Mouse (Mus musculus) layer of hippocampus, adult 9-11 months (tissue): ENCODE results near the gene Btbd2.
"Not testable (repeated sequence)": the region's sequence is repeated elsewhere in the genome, so short reads cannot be mapped to it uniquely, and the experiment has no call there.

Source experiments
- DNase-seq: peaks from one replicate; pipeline ENCODE4 v3.0.0; 2022

The Btbd2 gene

GRCm38 (mm10) chr10:80668614-80669013 is 11.7 kb upstream of the Btbd2 start:
- no peak for DNase-seq

- DNase-seq, result no peak
Measured at GRCm38 (mm10) chr10:80666837-80667412, 10.1 kb upstream of the Btbd2 start.

GRCm38 (mm10) chr10:80665981-80666733 is 9.3 kb upstream of the Btbd2 start:
- no peak for DNase-seq

GRCm38 (mm10) chr10:80665459-80665858 is 8.6 kb upstream of the Btbd2 start:
- no peak for DNase-seq

- DNase-seq, result no peak
Measured at GRCm38 (mm10) chr10:80665016-80665380, 8.1 kb upstream of the Btbd2 start.

GRCm38 (mm10) chr10:80664197-80665015 is 7.5 kb upstream of the Btbd2 start:
- DNase-seq, result no peak

- DNase-seq, result no peak
Measured at GRCm38 (mm10) chr10:80663485-80664196, 6.8 kb upstream of the Btbd2 start.

GRCm38 (mm10) chr10:80661149-80661548 is 4.3 kb upstream of the Btbd2 start:
- DNase-seq, result no peak

GRCm38 (mm10) chr10:80659213-80659612 is 2.3 kb upstream of the Btbd2 start:
- peak; percentile 58 for DNase-seq

- DNase-seq, result no peak
Measured at GRCm38 (mm10) chr10:80658841-80659202, 2.0 kb upstream of the Btbd2 start.

GRCm38 (mm10) chr10:80658194-80658840 is 1.4 kb upstream of the Btbd2 start:
- DNase-seq, result no peak

- peak; percentile 97 for DNase-seq
Measured at GRCm38 (mm10) chr10:80656130-80656862, 575 bp downstream of the Btbd2 start.

- DNase-seq, result no peak
Measured at GRCm38 (mm10) chr10:80655406-80656129, 1.3 kb downstream of the Btbd2 start.

GRCm38 (mm10) chr10:80654866-80655265 is 2.0 kb downstream of the Btbd2 start:
- no peak for DNase-seq

- DNase-seq, result no peak
Measured at GRCm38 (mm10) chr10:80653156-80653720, 3.6 kb downstream of the Btbd2 start.

- DNase-seq, result no peak
Measured at GRCm38 (mm10) chr10:80650392-80650791, 6.5 kb downstream of the Btbd2 start.

GRCm38 (mm10) chr10:80649910-80650309 is 7.0 kb downstream of the Btbd2 start:
- DNase-seq, result not testable (repeated sequence)

- DNase-seq, result no peak
Measured at GRCm38 (mm10) chr10:80646936-80647335, 9.9 kb downstream of the Btbd2 start.

- no peak for DNase-seq
Measured at GRCm38 (mm10) chr10:80635345-80635744, 21.5 kb downstream of the Btbd2 start.

GRCm38 (mm10) chr10:80628925-80629324 is 27.9 kb downstream of the Btbd2 start:
- no peak for DNase-seq

GRCm38 (mm10) chr10:80627685-80628084 is 29.2 kb downstream of the Btbd2 start:
- no peak for DNase-seq
